Mouse (Mus musculus) CH12F3 (cell line): ENCODE measurements around the gene Pdgfa.

Experiments used
- in situ Hi-C: fragments of 300-500 bp; cut with MboI; formaldehyde crosslinking; loops from 2 replicates; pipeline ENCODE4 v1.14.3; 2020; ENCODE audit warnings: low sequenced_read_pairs

Pdgfa gene

GRCm38 (mm10) chr5:138956427-138956833 is 40.7 kb downstream of the Pdgfa start:
- in situ Hi-C loops: no loop called here

GRCm38 (mm10) chr5:138953986-138954385 is 43.2 kb downstream of the Pdgfa start:
- in situ Hi-C loops: no loop called here

DNA sequence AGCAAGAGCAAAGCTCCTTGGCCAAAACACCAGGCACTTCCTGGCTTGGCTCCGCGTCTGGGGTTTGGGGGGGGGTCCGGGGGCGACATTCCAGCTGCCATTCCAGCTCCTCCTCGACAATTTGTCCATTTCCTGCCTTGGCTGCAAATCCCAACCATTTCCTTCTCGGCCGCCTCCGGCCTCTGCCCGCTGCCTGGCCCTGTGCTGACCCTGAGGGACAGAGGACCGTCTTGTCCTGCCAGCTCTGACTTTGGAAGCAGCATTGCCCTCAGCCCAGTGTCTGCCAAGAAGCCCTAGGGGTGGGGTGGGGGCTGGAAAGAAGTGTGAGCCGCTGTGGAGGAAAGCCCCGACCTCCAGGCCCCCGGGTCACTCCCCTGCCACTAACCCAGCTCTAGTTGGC is 44.2 kb downstream of the Pdgfa start:
- in situ Hi-C loops: no loop called here

GRCm38 (mm10) chr5:138951305-138951704 is 45.9 kb downstream of the Pdgfa start:
- in situ Hi-C loops: no loop called here

- in situ Hi-C loops: no loop called here
These were observed 48.0 kb downstream of the Pdgfa start for GRCm38 (mm10) chr5:138949165-138949564.

GRCm38 (mm10) chr5:138948031-138948980 is 48.9 kb downstream of the Pdgfa start:
- in situ Hi-C loops: no loop called here

DNA sequence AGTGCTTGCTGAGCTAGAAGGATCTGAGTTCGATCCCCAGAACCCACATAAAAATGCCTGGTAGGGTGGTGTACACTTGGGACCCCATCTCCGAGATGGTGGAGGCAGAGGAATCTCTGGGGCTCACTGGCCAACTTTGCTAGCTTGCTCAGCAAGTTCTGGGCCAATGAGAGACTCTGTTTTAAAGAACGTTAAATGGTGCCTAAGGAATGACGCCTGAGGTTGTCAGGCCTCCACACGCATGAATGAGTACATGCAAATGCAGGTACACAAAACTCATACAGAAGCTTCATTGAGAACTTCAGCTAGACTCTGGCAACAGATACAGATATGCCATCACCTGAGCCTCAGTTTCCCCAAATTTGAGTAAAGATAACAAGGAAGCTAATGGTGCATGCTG is 49.7 kb downstream of the Pdgfa start:
- in situ Hi-C loops: no loop called here

GRCm38 (mm10) chr5:138946931-138947330 is 50.2 kb downstream of the Pdgfa start:
- in situ Hi-C loops: no loop called here

DNA sequence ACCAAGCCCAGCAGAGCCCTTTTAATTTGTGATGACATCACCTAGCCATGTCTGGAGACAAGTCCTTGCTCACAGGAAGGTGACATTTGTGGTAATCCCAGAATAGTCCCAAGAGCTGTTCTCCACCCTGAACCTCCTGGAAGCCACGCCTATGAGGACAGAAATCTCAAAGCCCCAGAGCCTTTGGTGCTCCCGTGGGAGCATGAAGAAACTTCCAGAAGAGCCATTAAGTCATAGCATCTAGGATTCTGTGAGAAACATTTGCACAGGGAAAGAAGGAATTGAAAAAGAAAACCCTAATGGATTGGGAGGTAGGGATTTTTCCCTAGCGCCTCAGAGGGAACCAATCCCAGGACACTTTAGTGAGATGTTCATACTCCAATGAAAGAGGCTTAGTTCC is 52.2 kb downstream of the Pdgfa start:
- in situ Hi-C loops: no loop called here

DNA sequence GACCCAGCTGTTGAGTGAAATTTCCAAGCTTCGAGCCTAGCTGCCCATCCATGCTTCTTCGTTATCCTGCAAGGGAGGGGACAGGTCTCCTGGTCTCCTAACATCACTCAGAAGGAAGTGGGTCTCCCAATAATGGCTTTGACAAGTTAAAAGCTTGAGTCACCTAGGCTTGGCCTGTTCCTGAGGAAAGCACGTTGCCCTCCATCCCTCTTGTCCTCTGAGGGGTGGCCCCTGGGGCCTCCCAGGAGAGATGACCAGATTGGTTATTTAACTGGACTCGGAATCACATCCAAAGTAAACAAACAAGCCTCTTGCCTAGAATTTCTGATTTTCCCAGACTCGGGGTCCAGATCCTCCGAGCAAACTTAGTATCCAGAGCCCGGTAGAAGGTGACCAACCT is 52.6 kb downstream of the Pdgfa start:
- in situ Hi-C loops: no loop called here

GRCm38 (mm10) chr5:138941842-138942241 is 55.3 kb downstream of the Pdgfa start:
- in situ Hi-C loops: no loop called here

GRCm38 (mm10) chr5:138940576-138940975 is 56.6 kb downstream of the Pdgfa start:
- in situ Hi-C loops: no loop called here

- in situ Hi-C loops: no loop called here
These were observed 58.5 kb downstream of the Pdgfa start for GRCm38 (mm10) chr5:138938572-138939163.

- in situ Hi-C loops: no loop called here
These were observed 60.6 kb downstream of the Pdgfa start for GRCm38 (mm10) chr5:138936399-138937089.

DNA sequence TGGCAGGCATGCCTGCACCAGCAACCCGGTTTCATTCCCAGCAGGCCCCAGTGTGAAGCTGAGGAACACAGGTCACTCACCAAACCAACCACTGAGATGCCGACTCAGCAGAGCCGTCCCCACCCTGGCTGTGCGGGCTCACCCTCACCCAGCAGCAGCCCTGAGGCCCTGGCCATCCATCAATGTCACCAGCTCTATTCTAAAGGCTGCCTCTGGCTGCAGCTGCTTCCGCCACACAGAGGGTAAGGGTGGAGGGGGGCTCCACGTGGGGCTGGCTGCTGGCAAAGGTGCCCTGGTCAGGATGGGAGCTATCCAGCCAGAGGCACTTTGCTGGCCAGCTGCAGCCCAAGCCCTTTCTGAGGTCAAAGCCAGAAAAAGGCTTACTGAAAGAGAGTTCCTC is 62.6 kb downstream of the Pdgfa start:
- in situ Hi-C loops: no loop called here

DNA sequence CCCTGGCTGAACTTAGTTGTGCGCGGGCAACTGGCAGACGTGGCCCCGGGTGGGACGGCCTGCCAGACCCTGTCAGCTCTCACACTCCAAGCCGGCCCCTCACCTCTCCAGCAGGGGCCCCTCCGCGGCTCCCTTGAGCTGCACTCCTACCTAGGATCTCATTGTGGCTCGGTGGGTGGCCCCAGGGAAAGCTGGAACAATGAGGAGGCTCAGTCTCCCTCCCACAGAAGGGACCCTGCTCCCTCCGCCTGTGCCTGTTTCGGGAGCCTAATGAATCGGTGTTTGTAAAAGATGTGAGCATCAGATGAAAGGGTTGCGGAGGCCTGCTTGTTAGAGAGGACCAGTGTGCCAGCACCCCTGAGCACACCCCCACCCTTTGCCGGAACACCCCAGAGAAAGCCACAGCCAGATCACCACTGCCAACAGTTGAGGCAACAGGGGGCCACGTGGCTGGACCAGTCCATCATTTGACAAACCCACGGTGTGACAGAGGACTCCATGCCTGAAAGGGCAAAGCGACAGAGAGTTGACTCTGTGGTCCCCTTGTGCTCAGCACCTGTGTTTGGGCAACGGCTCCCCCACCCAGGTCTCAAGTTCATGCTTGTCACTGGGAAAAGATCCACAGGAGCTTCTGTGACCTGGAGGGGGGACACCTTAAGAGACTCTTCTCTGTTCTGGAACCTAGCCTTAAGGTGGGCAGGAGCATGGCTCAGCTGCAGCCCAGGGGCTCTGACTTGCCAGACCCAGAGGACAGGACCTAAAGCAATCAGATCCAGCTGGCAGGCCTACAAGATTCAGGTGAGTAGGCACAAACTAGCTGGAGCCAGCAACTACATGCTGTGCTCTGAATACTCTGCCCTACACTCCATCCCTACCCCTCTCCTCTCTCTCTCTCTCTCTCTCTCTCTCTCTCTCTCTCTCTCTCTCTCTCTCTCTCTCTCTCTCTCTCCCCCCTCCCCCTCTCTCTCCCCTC is 64.4 kb downstream of the Pdgfa start:
- in situ Hi-C loops: no loop called here

- in situ Hi-C loops: no loop called here
These were observed 65.3 kb downstream of the Pdgfa start for GRCm38 (mm10) chr5:138931836-138932235.

DNA sequence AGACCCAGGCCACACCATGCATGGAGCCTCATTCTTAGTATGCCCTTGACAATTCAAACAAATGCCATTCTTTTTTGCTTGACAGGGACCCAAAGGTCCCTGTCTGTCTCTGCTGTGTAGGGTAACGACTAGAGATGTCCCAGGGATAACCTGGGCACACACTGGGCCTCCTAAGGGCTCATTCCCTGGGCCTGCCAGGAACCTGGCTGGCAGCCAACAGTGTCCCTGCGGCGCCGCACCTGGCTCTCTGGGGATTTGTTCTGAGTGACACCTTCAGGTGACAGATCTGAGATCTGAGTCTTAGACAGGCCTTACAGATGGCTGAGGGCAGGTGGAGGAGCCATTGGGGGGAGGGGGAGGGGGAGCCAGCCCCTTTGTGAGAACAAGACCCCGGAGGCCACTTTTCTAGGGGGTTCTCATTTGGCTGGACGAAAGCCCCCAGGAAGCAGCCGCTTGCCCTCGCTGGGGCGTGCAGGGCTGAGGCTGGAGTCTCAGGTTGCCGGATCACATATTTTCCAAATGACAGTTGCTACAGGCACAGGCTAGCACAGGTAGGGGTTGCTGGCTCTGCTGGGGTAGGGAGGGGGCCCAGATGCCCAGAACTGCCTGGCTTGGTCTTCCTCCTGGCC is 67.2 kb downstream of the Pdgfa start:
- in situ Hi-C loops: no loop called here
